Comparison of ENCODE assay signal across 13 mouse cellular contexts in the genomic region with DNA sequence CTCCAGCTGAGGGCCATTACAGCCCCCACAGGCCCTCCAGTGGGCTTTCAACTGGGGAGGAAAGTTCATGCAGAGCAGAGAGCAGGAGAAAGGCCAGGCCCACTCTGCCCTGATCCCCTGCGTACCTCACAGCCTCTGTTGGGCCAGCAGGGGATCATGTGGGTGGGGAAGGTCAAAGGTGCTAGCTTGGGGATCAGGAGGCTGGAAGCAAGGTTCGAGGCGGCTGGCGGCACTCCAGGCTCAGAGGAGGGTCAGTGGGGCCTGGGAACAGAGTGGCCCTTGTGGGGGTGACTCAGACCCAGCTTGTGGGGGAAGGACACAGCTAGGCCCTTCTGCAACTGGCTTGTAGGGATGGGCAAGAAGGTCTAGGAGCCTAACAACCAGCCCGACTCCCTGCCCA. TPM values are rescaled to one million over a fixed set of nuclear protein-coding genes. Genes with fewer than 3 reads are reported as not detected.
A peak's percentile ranks its signal among the peaks of the same experiment; 100 is the strongest.
DNase-seq lines count a peak whose midpoint lies in the region; ATAC-seq lines count a peak whose summit lies in the region.
"Had no signal": no experiment of that assay in that cellular context is flagged by ENCODE, and none has a peak within 500 bp of the region (broad histone marks: within the 10 kb centered on the region; RNA-seq: fewer than 3 reads in every experiment).

No protein-coding gene starts in this region.

- H3K9ac ChIP-seq in liver, embryonic 12.5 days: no peak overlapping the region
- H3K9ac ChIP-seq: hindbrain, embryonic 14.5 days; limb, embryonic 12.5 days had no signal

- ATAC-seq in liver, embryonic 12.5 days: no peak
- ATAC-seq: Patski had no signal

- no peaks in the 10 kb centered on the region for H3K27me3 ChIP-seq in heart, embryonic 10.5 days (ENCODE audit: insufficient read depth, poor library complexity, severe bottlenecking)
- no peaks in the 10 kb centered on the region for H3K27me3 ChIP-seq in liver, embryonic 12.5 days (replicated peaks)
- no peaks in the 10 kb centered on the region for H3K27me3 ChIP-seq in limb, embryonic 10.5 days (ENCODE audit: low read depth, poor library complexity, severe bottlenecking)
- H3K27me3 ChIP-seq: limb, embryonic 12.5 days; Patski had no signal

- H3K4me3 ChIP-seq in heart, embryonic 10.5 days: no peak overlapping the region
- no peak overlapping the region for H3K4me3 ChIP-seq in liver, embryonic 12.5 days
- H3K4me3 ChIP-seq in limb, embryonic 10.5 days: no peak overlapping the region
- H3K4me3 ChIP-seq: limb, embryonic 12.5 days had no signal

- no peaks in the 10 kb centered on the region for H3K9me3 ChIP-seq in heart, embryonic 10.5 days
- H3K9me3 ChIP-seq in liver, embryonic 12.5 days (replicated peaks): no peaks in the 10 kb centered on the region
- no peaks in the 10 kb centered on the region for H3K9me3 ChIP-seq in limb, embryonic 10.5 days (replicated peaks)
- H3K9me3 ChIP-seq: limb, embryonic 12.5 days had no signal

- no peak overlapping the region for H3K4me2 ChIP-seq in liver, embryonic 12.5 days
- H3K4me2 ChIP-seq: hindbrain, embryonic 14.5 days; limb, embryonic 12.5 days had no signal

- H3K36me3 ChIP-seq in heart, embryonic 10.5 days: no peaks in the 10 kb centered on the region
- H3K36me3 ChIP-seq in liver, embryonic 12.5 days: no peaks in the 10 kb centered on the region
- no peaks in the 10 kb centered on the region for H3K36me3 ChIP-seq in limb, embryonic 10.5 days
- H3K36me3 ChIP-seq: limb, embryonic 12.5 days had no signal

- H3K4me1 ChIP-seq in heart, embryonic 10.5 days: peaks cover 72% of the 10 kb centered on the region
- H3K4me1 ChIP-seq in liver, embryonic 12.5 days: peaks cover 68% of the 10 kb centered on the region
- H3K4me1 ChIP-seq in limb, embryonic 10.5 days: peaks cover 26% of the 10 kb centered on the region

- DNase-seq in heart, embryonic 10.5 days (ENCODE audit: low spot score): no peak
- no peak for DNase-seq in heart, adult 18-20 months
- DNase-seq in liver: no peak
- DNase-seq in kidney, adult 9 months: peak; percentile 62
- no peak for DNase-seq in limb, embryonic 10.5 days (ENCODE audit: low spot score)
- no peak for DNase-seq in right cerebral cortex, postnatal 36 days (ENCODE audit: low spot score in 2 of 2)
- DNase-seq: cerebellum, postnatal 14 days; right cerebral cortex, adult 18-20 months; thymus, adult 18-20 months had no signal

- H3K27ac ChIP-seq in heart, embryonic 10.5 days: peak overlapping the region; percentile 73
- H3K27ac ChIP-seq in liver, embryonic 12.5 days: 0 out of 2 replicates have a peak overlapping the region, but pooled peaks have one; percentile 20
- H3K27ac ChIP-seq in limb, embryonic 10.5 days: peak overlapping the region; percentile 59; the same call in 1 of the 2 replicates
- H3K27ac ChIP-seq: hindbrain, embryonic 14.5 days; limb, embryonic 12.5 days had no signal

- WGBS in heart, embryonic 10.5 days: 58% methylated on average over 5 of the region's 5 CpGs
- 76% methylated on average over 5 of the region's 5 CpGs for WGBS in liver, embryonic 12.5 days (ENCODE audit: insufficient replicate concordance)
- 50% methylated on average over 5 of the region's 5 CpGs for WGBS in limb, embryonic 10.5 days

RNA-seq across cellular contexts. Expression of a gene that starts 42.9 kb away (rescaled TPM):
- 232 and 318 TPM in 2 replicates for polyA plus RNA-seq in heart, embryonic 10.5 days (2016; fragmentation: Nextera tagmentation; extraction: Ambion mirVana)
- total RNA-seq in heart, adult 18-20 months (2021): 1 to 10 TPM; 7.9 to 8.5 TPM
- polyA plus RNA-seq in liver, embryonic 12.5 days (2016; fragmentation: Nextera tagmentation; extraction: Ambion mirVana): 38.3 and 42.4 TPM in 2 replicates
- polyA plus RNA-seq in limb, embryonic 10.5 days (2016; fragmentation: Nextera tagmentation; extraction: Ambion mirVana): 149 and 159 TPM in 2 replicates

RNA-seq across cellular contexts. Expression of a gene that starts 49.8 kb away (rescaled TPM):
- polyA plus RNA-seq in heart, embryonic 10.5 days (2016; fragmentation: Nextera tagmentation; extraction: Ambion mirVana): 119 and 137 TPM in 2 replicates
- 10 to 100 TPM; 42.2 to 42.9 TPM for total RNA-seq in heart, adult 18-20 months (2021)
- 40.7 and 43.2 TPM in 2 replicates for polyA plus RNA-seq in liver, embryonic 12.5 days (2016; fragmentation: Nextera tagmentation; extraction: Ambion mirVana)
- 72.9 and 83.3 TPM in 2 replicates for polyA plus RNA-seq in limb, embryonic 10.5 days (2016; fragmentation: Nextera tagmentation; extraction: Ambion mirVana)

Comparison
In these comparisons a context has a peak if more than half of its experiments do, and no peak if none do; other contexts are left out.
1. H3K27ac ChIP-seq: peak in every context shown above with its lines; median percentile 73 in heart, embryonic 10.5 days; 59 in limb, embryonic 10.5 days; 20 in liver, embryonic 12.5 days.